Mouse (Mus musculus) stomach, embryonic 16.5 days (tissue): ENCODE data around the gene Fbxl7. TPM values are rescaled to one million over a fixed set of nuclear protein-coding genes. Genes with fewer than 3 reads are reported as not detected.
"Not testable (repeated sequence)": the region's sequence is repeated elsewhere in the genome, so short reads cannot be mapped to it uniquely, and the experiment has no call there.

ENCODE experiments used
- ATAC-seq: fragments of 200-750 bp; cut with Nextera tagmentation; 2 replicates; pipeline ENCODE4 v1.8.0; 2017; ENCODE audit warnings: moderate number of reproducible peaks, moderate TSS enrichment; ENCODE audit not compliant: insufficient read depth, low FRiP score
- H3K27ac ChIP-seq: fragments of 300-500 bp; sonication (generic); 2 replicates; pipeline ENCODE4 v1.5.1; 2014; ENCODE audit warnings: low read length
- H3K27me3 ChIP-seq: fragments of 300-500 bp; sonication (generic); 2 replicates; pipeline ENCODE4 v1.6.1; 2014; ENCODE audit warnings: low read length, control low read depth, mixed read lengths; ENCODE audit not compliant: control insufficient read depth, insufficient read depth
- H3K36me3 ChIP-seq: fragments of 300-500 bp; sonication (generic); 2 replicates; pipeline ENCODE4 v1.6.1; 2014; ENCODE audit warnings: low read length; ENCODE audit not compliant: control insufficient read depth, insufficient read depth
- H3K4me1 ChIP-seq: fragments of 300-500 bp; sonication (generic); 2 replicates; pipeline ENCODE4 v1.6.1; 2014; ENCODE audit warnings: low read length, control low read depth, mixed read lengths; ENCODE audit not compliant: control insufficient read depth, insufficient read depth
- H3K4me2 ChIP-seq: fragments of 300-500 bp; sonication (generic); 2 replicates; pipeline ENCODE4 v1.6.1; 2014; ENCODE audit warnings: low read depth, low read length, mixed read lengths
- H3K4me3 ChIP-seq: fragments of 300-500 bp; sonication (generic); replicated peaks from 2 replicates; pipeline ENCODE4 v1.5.1; 2014; ENCODE audit warnings: mild to moderate bottlenecking, low read length
- H3K9ac ChIP-seq: fragments of 300-500 bp; sonication (generic); 2 replicates; pipeline ENCODE4 v1.6.1; 2014; ENCODE audit warnings: low read length
- H3K9me3 ChIP-seq: fragments of 300-500 bp; sonication (generic); replicated peaks from 2 replicates; pipeline ENCODE4 v1.6.1; 2016; ENCODE audit warnings: low read length, control low read depth; ENCODE audit not compliant: control insufficient read depth
- WGBS: fragments of 180-500 bp; shearing (Covaris S2); extraction: QIAGEN DNeasy Blood & Tissue Kit; methylation state at CpG from one replicate; pipeline ENCODE4 v1.1.7; 2014; 5-methylcytosine and 5-hydroxymethylcytosine counted together
- polyA plus RNA-seq: library from polyadenylated mRNA; unstranded; fragments of >200 nt; fragmentation: Nextera tagmentation; extraction: Ambion mirVana; gene quantifications from 2 replicates; pipeline ENCODE4 v1.2.1, GENCODE M21; 2015

Gene Fbxl7
- polyA plus RNA-seq, 1 experiment from 2014 or later: 13.2 TPM

- not testable (repeated sequence) for H3K27me3 ChIP-seq, ATAC-seq, H3K4me2 ChIP-seq, H3K36me3 ChIP-seq, H3K27ac ChIP-seq, H3K4me1 ChIP-seq, H3K4me3 ChIP-seq, H3K9ac ChIP-seq, H3K9me3 ChIP-seq
- WGBS: 84% methylated on average over 4 of the region's 7 CpGs
Observed at GRCm38 (mm10) chr15:26729341-26729740, 166.0 kb downstream of the Fbxl7 start.

- Histone ChIP-seq H3K4me2 (no peak overlapping the region), H3K4me1 (no peaks in the 10 kb centered on the region; the same call in 1 of the 2 replicates), H3K36me3 (no peaks in the 10 kb centered on the region), H3K27me3 (no peaks in the 10 kb centered on the region), H3K9ac (no peak overlapping the region), H3K27ac (peak overlapping the region; percentile 34; the same call in 1 of the 2 replicates), H3K9me3 (no peaks in the 10 kb centered on the region), H3K4me3 (no peak overlapping the region)
- no peak for ATAC-seq
- WGBS: 31% methylated on average over 5 of the region's 5 CpGs
Observed at GRCm38 (mm10) chr15:26718390-26719036, 176.9 kb downstream of the Fbxl7 start.

- Histone ChIP-seq H3K4me3 (no peak overlapping the region), H3K4me2 (no peak overlapping the region), H3K9ac (no peak overlapping the region), H3K36me3 (no peaks in the 10 kb centered on the region), H3K27ac (peak overlapping the region; percentile 34; the same call in 1 of the 2 replicates), H3K27me3 (no peaks in the 10 kb centered on the region), H3K4me1 (no peaks in the 10 kb centered on the region; the same call in 1 of the 2 replicates), H3K9me3 (no peaks in the 10 kb centered on the region)
- 33% methylated on average over 7 of the region's 7 CpGs for WGBS
- no peak for ATAC-seq
Observed at GRCm38 (mm10) chr15:26717952-26718351, 177.4 kb downstream of the Fbxl7 start.

- ATAC-seq: no peak
- H3K4me1 ChIP-seq: no peaks in the 10 kb centered on the region; the same call in none of the 2 replicates
- no peaks in the 10 kb centered on the region for H3K9me3 ChIP-seq
- no peak overlapping the region for H3K9ac ChIP-seq
- no peak overlapping the region for H3K4me2 ChIP-seq
- H3K27me3 ChIP-seq: no peaks in the 10 kb centered on the region
- no peak overlapping the region for H3K4me3 ChIP-seq
- no peak overlapping the region for H3K27ac ChIP-seq
- 84% methylated on average over 2 of the region's 2 CpGs for WGBS
- H3K36me3 ChIP-seq: no peaks in the 10 kb centered on the region
Observed at GRCm38 (mm10) chr15:26716181-26716580, 179.2 kb downstream of the Fbxl7 start.

GRCm38 (mm10) chr15:26715635-26716034 is 179.7 kb downstream of the Fbxl7 start:
- no peak overlapping the region for H3K27ac ChIP-seq
- WGBS: 68% methylated on average over 5 of the region's 5 CpGs
- no peaks in the 10 kb centered on the region for H3K36me3 ChIP-seq
- H3K9me3 ChIP-seq: no peaks in the 10 kb centered on the region
- no peak for ATAC-seq
- H3K4me2 ChIP-seq: no peak overlapping the region
- no peaks in the 10 kb centered on the region for H3K27me3 ChIP-seq
- H3K9ac ChIP-seq: no peak overlapping the region
- H3K4me1 ChIP-seq: no peaks in the 10 kb centered on the region; the same call in none of the 2 replicates
- H3K4me3 ChIP-seq: no peak overlapping the region

- Histone ChIP-seq H3K27ac (no peak overlapping the region), H3K9ac (no peak overlapping the region), H3K4me1 (no peaks in the 10 kb centered on the region; the same call in 1 of the 2 replicates), H3K4me2 (no peak overlapping the region), H3K4me3 (no peak overlapping the region), H3K9me3 (no peaks in the 10 kb centered on the region), H3K27me3 (no peaks in the 10 kb centered on the region), H3K36me3 (no peaks in the 10 kb centered on the region)
- no peak for ATAC-seq
- WGBS: 65% methylated on average over 7 of the region's 7 CpGs
Observed at GRCm38 (mm10) chr15:26712271-26712670, 183.1 kb downstream of the Fbxl7 start.

GRCm38 (mm10) chr15:26704966-26705365 is 190.4 kb downstream of the Fbxl7 start:
- H3K9me3 ChIP-seq: no peaks in the 10 kb centered on the region
- no peak overlapping the region for H3K4me3 ChIP-seq
- WGBS: 37% methylated on average over 2 of the region's 2 CpGs
- H3K27me3 ChIP-seq: no peaks in the 10 kb centered on the region
- H3K4me1 ChIP-seq: no peaks in the 10 kb centered on the region
- H3K9ac ChIP-seq: no peak overlapping the region
- no peak overlapping the region for H3K27ac ChIP-seq
- H3K4me2 ChIP-seq: no peak overlapping the region
- H3K36me3 ChIP-seq: no peaks in the 10 kb centered on the region
- ATAC-seq: no peak

GRCm38 (mm10) chr15:26703156-26703840 is 192.1 kb downstream of the Fbxl7 start:
- H3K4me1 ChIP-seq: no peaks in the 10 kb centered on the region
- no peak for ATAC-seq

GRCm38 (mm10) chr15:26701949-26702675 is 193.3 kb downstream of the Fbxl7 start:
- Histone ChIP-seq H3K27me3 (no peaks in the 10 kb centered on the region), H3K27ac (no peak overlapping the region), H3K4me3 (no peak overlapping the region), H3K36me3 (no peaks in the 10 kb centered on the region), H3K4me1 (no peaks in the 10 kb centered on the region), H3K9me3 (no peaks in the 10 kb centered on the region), H3K4me2 (no peak overlapping the region), H3K9ac (no peak overlapping the region)
- ATAC-seq: peak; percentile 94
- WGBS: 44% methylated on average over 5 of the region's 5 CpGs

More at GRCm38 (mm10) chr15:26703156-26703840, 192.1 kb downstream of the Fbxl7 start:
- Histone ChIP-seq H3K9ac (no peak overlapping the region), H3K36me3 (no peaks in the 10 kb centered on the region), H3K27ac (no peak overlapping the region), H3K4me2 (no peak overlapping the region), H3K9me3 (no peaks in the 10 kb centered on the region), H3K4me3 (no peak overlapping the region), H3K27me3 (no peaks in the 10 kb centered on the region)
- WGBS: 75% methylated on average over 6 of the region's 6 CpGs
